Mouse (Mus musculus) gastrocnemius, postnatal 14 days (tissue): ENCODE measurements around the gene Ptchd3. TPM values are rescaled to one million over a fixed set of nuclear protein-coding genes. Genes with fewer than 3 reads are reported as not detected.
A peak's percentile ranks its signal among the peaks of the same experiment; 100 is the strongest.

Experiments used
- DNase-seq: peaks from one replicate; pipeline ENCODE4 v3.0.0; 2021; ENCODE audit warnings: mixed read lengths
- intact Hi-C: fragments of 180-260 bp; cut with DNase I; formaldehyde crosslinking; loops from one replicate; pipeline ENCODE4 v1.15.1; 2025; ENCODE audit warnings: low total_unique reads
- long read RNA-seq, 2 experiments: library from polyadenylated mRNA; stranded (forward); transcript quantifications; one replicate each; pipeline ENCODE4 v2.0.0; 2021
- total RNA-seq, 2 experiments: library from RNA; stranded (reverse); gene quantifications; 2 replicates each; pipeline ENCODE4 v1.2.3; 2021

Gene Ptchd3
- not detected for total RNA-seq
- long read RNA-seq, experiment 1, result 0 reads
- long read RNA-seq, experiment 2, result 0 reads

DNA sequence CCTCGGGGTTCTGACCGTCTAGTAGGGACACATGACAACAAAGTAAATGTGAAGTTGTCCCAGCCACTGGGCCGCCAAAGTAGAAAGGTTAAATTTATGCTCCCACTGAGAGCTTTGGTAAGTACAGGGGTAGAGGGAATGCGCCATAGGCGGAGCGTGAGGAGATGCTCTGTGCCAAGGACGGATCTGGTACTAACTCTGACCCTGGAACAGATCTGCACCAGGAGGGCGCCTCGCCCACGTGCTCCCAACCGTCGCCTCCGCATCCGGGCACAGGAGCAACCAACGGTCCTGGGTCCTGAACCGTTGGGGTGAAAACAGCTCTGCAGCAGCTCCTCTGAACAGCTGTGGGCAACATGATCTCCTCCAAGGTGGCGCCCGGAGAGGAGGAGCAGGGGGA, at the start of gene Ptchd3:
Gene Ptchd3, plus strand, starts transcription at position 301 of the 400 bp plus-strand sequence.
- intact Hi-C loops, result no loop called here
- DNase-seq, result no peak

- intact Hi-C loops, result no loop called here
- no peak for DNase-seq
Measured at GRCm38 (mm10) chr11:121781831-121782230, 48.2 kb upstream of the Ptchd3 start.

DNA sequence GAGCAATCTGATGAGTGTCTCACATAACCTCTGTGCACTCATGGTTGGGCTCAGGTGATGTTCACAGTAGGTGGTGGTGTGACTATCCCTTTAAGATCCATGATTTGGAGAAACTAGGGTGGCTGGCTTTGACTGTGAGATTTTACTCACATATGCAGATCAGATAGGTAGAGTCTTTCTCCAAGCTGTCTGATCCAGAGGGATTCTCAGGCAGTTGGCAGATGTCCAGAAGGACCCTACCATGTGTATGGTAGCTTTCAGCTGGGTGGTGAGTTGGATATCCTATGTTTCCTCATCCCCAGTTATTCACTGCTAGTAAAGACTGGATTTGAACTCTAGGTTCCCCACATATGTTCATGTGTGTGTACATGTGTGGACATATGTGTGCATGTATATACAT, 42.6 kb upstream of the Ptchd3 start:
- intact Hi-C loops, result no loop called here
- no peak for DNase-seq

- intact Hi-C loops, result no loop called here
- DNase-seq, result no peak
Measured at GRCm38 (mm10) chr11:121789566-121789965, 40.5 kb upstream of the Ptchd3 start.

- intact Hi-C loops, result no loop called here
- DNase-seq, result peak; percentile 79
Measured at GRCm38 (mm10) chr11:121790671-121791094, 39.4 kb upstream of the Ptchd3 start.

GRCm38 (mm10) chr11:121791446-121791845, 38.6 kb upstream of the Ptchd3 start:
- no peak for DNase-seq
- intact Hi-C loops, result no loop called here

DNA sequence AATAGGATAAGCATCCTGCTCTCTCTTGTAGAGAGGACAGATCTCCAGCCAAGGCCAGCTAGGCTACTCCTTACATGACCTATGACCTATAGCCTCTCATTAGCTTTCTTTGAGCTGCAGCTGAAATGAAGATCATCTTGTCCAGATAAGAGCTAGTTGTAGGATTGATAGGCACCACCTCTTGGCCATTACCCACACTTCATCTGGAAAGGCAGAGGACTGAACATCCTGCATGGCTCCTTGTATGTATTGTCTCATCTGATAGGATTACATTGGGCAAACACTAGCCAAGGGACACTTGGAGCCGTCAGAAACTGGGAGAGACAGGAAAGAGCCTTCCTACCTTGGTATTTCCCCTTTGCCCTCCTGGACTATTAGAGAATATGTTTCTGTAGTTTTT, 38.1 kb upstream of the Ptchd3 start:
- intact Hi-C loops, result no loop called here
- DNase-seq, result no peak

DNA sequence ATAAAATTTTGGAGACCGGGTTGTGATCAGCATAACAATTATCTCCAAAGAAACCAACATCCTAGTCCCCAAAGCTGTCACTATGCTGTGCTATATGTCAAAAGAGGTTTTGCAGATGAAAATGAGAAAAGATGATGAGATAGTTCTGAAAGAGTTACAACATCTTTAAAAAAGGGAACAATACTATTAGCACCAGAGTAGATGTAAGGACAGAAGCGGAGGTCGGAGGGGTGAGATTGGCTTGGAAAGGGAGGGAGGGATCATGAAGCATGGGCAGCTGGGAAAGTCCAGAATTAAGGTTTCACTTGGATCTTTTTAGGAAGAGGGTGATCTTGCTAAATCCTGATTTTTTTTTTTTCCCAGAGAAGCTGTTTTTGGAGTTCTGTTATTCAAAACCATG, 36.5 kb upstream of the Ptchd3 start:
- no peak for DNase-seq
- intact Hi-C loops, result no loop called here

DNA sequence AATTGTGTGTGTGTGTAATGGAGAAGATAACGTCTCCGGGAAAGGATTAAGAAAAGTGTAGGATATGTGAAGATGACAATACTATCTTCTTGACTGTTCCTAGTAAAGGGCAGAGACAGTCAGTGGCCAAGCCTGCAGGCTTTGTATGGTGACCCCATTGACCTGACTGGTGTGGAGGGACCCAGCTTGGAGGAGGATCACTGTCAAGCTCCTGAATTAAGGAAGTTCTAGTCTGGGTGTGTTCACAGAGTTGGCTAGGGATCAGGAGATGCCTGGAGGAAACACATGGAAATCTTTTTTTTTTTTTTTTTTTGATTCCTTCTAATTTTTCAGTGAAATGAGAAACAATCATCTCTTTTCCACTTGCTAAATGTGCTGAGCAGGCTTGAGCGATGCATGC, 35.9 kb upstream of the Ptchd3 start:
- intact Hi-C loops, result no loop called here
- no peak for DNase-seq

DNA sequence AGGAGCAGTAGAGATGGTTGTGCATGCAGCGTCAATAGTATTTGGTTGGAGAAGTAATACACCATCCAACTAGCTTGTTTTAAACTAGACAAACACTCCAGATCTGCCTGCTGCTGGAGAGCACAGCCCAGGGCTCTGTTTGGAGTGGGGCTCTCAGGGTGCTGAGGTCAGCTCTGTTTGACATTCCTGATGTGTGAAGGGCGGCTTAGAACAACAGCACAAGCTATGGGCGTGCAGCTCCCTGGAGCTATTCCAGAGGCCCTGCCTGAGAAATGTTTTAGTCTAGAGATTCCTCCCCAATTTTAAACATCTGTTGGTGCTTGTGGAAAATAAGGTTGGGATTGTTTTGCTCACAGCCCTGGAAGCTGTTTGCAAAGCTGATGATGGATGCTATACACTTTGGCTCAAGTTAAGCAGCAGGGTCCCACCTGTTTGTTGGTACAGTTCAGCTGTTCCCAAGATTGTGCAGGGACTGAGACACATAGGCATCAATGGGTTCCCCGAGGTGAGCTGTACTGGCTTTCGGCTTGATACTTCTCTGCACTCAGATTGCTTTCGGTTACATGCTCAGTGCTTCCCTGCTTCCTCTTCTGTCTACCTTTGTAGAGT, 35.4 kb upstream of the Ptchd3 start:
- DNase-seq, result peak; percentile 55
- intact Hi-C loops, result no loop called here

DNA sequence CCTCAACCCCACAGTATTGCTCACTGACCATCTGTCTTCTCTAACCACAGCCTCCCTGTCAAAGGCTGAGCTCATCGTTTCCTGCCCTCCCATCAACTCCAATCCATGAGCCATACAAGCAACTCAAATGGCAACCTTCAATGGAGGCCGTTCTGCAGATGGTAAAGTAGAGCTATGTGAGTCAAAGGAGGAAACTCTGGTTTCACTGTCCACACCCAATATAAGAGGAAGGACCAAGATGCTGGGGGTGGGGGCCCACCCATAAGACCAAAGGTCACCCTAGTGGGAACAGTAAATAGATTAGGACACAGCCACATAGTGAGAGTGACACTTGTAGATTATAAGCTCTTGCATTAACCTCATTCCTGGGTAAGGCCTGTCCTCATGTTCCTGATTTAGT, 34.1 kb upstream of the Ptchd3 start:
- intact Hi-C loops, result no loop called here
- DNase-seq, result no peak

DNA sequence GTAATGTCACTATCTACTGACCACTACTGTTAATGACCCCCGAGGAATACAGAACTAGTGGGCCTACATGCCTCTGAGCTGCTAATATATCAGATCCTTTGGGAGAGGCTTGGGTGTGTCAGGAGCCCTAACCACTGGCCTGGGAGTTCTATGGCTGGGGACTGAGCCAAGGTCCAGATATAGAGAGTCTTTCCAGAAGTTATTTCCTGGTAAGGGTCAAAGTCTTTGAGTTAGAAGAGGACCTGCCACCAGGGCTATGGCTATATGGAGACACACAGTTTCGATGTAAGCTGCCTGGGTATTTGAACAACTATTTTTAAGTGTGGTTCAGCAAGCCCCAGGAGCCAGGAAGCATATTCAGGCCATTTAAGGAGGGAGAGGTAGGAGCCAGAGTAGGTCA, 31.5 kb upstream of the Ptchd3 start:
- no peak for DNase-seq
- intact Hi-C loops, result no loop called here

DNA sequence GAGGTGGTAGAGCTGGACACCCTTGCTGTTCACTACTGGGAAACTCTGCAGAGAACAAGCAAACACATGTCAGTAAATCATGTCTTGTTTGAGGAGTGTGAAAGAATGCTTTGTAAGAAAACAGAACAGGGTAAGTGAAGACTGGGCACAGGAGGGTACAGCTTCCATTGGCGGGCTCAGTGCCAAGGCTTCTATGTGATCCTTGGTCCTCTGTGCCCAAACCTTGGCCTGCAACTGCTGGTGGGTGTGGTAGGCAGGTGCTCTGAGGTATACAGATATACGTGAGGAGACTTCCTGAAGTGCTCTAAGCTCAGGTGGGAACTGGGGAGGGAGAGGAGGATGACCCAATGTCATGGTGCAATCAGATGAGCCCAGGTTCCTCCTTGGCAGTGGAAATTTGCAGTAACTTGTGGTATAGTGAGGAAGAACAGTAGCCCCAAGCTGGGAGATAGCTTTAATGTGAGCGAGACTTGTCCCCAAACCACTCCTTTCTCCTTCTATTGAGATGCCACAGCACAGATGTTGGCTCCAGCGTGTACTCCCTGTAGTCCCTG, 30.2 kb upstream of the Ptchd3 start:
- no peak for DNase-seq
- intact Hi-C loops, result no loop called here

GRCm38 (mm10) chr11:121802743-121803142, 27.3 kb upstream of the Ptchd3 start:
- intact Hi-C loops, result no loop called here
- DNase-seq, result no peak

DNA sequence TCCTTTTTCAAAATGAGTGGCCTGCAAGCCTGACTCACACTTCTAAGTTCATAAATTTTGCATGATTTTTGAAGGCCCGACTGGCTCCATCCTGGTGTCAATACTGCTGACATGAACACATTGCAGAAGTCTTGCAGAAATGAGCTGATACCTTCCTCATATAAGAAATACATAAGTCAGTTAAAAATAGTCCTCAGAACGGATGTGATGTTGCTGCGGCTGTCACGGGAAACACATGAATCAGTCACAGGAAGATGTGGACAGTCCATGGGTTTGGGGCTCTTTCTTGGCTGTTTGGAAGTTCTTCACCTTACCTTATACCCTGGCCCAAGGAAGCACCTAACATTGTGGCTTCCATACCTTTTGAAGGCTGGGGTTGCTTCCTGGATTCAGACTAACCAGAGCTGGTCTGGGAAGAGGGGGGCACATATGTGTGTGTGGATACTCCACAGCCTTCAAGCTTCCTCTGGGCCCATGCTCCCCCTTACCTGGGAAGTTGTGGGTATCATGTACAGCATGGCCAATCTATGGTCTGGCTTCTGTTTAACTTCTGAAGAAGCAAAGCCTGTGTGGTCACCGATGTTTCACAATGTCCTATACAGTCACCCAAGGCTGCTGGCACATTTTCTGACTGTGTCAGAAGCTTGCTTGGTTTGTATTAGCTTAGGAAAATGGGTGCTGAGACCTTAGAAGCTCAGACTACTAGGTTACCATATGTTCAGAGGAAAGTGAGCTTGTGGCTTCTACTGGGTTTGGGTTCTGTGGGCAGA, 25.6 kb upstream of the Ptchd3 start:
- intact Hi-C loops, result loop anchor here (5.0 kb wide), 1 partner anchor 152 kb away; no protein-coding TSS in a partner anchor

GRCm38 (mm10) chr11:121808204-121808852, 21.7 kb upstream of the Ptchd3 start:
- intact Hi-C loops, result loop anchor here (2.0 to 5.0 kb wide), 2 partner anchors 156 to 334 kb away; no protein-coding TSS in a partner anchor
- DNase-seq, result peak; percentile 80

More for the DNA sequence above, 25.6 kb upstream of the Ptchd3 start:
- DNase-seq, result no peak

DNA sequence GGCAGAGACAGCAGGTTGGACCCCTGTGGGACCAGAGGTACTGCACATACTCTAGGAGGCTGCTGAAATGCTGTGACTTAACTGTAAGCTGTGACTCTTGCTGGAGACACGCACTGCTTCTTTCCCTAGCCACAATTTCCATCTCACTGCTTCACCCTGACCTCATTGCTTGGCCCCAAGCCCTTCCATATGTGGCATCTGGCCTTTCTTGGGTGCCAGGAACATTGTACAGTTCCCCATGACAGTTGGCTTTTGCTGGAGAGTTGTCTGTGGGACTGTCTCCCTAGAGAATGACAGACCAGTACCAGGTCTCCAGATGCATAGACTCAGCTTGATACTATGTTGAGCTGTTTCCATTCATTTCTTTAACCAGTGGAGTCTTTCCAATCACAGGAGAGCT, 21.2 kb upstream of the Ptchd3 start:
- intact Hi-C loops, result loop anchor here (2.0 to 5.0 kb wide), 2 partner anchors 157 to 334 kb away; no protein-coding TSS in a partner anchor

DNA sequence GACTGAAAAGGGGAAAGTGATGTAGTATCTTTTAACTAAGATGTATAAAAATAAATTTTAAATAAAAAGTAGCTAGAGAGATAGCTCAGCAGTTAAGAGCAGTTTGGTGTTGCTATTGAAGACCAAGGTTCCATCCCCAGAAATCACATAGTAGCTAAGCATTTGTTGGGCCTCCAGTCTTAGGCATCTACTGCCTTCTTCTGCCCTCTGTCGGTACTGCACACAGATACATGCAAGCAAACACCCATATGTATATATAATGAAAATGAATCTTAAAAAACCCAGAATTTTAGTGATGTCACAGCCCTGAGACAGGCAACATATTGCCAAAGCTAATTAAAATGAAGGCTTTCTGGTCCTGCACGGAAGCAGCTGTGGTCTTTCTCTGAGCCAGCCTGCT, 15.9 kb downstream of the Ptchd3 start:
- no peak for DNase-seq
- intact Hi-C loops, result no loop called here

More for the DNA sequence above, 21.2 kb upstream of the Ptchd3 start:
- no peak for DNase-seq

DNA sequence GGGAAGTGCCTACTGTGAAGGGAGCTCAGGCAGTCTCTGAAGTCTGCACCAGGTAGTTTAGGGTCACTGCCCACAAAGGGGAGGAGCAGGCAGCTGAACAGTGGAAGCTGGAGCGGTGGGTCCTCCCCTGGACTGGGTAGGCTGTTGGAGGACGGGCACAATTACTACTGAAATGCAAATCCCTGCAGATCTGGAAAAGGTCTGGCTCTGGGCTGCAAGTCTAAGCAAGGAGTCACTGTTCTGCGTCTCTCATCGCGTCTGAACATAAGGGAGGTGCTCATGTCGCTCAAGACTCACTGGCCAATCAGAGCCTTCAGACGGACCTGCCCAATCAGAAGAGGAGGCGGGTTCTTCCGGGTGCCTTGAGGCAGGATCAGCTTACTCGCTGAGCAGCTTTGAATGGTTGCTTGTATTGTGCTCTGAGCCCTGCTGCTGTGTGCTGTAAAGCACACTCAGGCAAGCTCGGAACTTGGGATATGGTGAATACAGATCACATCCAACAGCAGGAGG, 17.8 kb downstream of the Ptchd3 start:
- peak; percentile 51 for DNase-seq
- intact Hi-C loops, result no loop called here
